Mouse (Mus musculus): ENCODE results near the gene Hoxb1.

DNA sequence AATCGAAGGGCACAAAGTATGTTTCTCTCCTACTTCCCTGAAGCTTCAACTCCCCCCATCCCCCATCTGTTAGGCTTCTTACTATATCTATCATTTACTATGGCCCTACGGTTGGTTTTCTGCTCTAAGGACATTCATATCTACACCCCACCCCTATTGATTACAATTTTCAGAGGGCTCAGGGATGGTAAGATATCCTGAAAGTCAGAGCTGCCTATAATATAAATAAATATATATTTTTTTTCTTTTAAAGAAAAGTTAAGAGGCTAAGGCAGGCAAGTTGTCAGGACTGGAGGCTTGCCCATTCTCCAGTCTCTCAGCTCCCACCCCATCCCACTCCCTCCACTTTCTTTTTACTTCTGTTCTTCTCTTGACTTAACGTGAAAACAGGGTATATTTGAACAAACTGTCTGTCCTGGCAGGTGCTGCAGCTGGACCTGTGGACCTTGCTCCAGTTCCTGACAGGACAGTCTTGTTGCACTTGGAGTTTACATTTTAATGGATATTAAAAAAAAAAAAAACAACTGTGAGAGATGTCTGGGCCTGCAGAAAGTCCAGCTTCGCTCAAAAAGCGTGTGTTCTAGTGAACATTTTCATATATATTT is 18.5 kb upstream of the Hoxb1 start:
- no peak for TF ChIP-seq POLR2A (IDR thresholded peaks at IDR 0.05; ENCODE audit: extremely low read depth, insufficient read depth, low read length)
- TF ChIP-seq CTCF (IDR thresholded peaks at IDR 0.05; ENCODE audit: low read depth, low read length) = no peak

All from liver, adult 2 months (tissue).